Mouse (Mus musculus) limb, embryonic 13.5 days (tissue): ENCODE results near the gene Olfr132. TPM values are rescaled to one million over a fixed set of nuclear protein-coding genes. Genes with fewer than 3 reads are reported as not detected.
"Not testable (repeated sequence)": the region's sequence is repeated elsewhere in the genome, so short reads cannot be mapped to it uniquely, and the experiment has no call there.

ENCODE experiments used
- ATAC-seq: fragments of 200-750 bp; cut with Nextera tagmentation; 2 replicates; pipeline ENCODE4 v1.8.0; 2017; ENCODE audit warnings: low read depth, moderate number of reproducible peaks, moderate TSS enrichment; ENCODE audit not compliant: low FRiP score
- H3K27ac ChIP-seq: fragments of 300-500 bp; sonication (generic); 2 replicates; pipeline ENCODE4 v1.5.1; 2015; ENCODE audit warnings: inconsistent platforms, mild to moderate bottlenecking, moderate library complexity
- H3K27me3 ChIP-seq: fragments of 300-500 bp; sonication (generic); 2 replicates; pipeline ENCODE4 v1.6.1; 2015; ENCODE audit warnings: mild to moderate bottlenecking, inconsistent platforms
- H3K36me3 ChIP-seq: fragments of 300-500 bp; sonication (generic); 2 replicates; pipeline ENCODE4 v1.6.1; 2015; ENCODE audit warnings: inconsistent platforms, mild to moderate bottlenecking, moderate library complexity
- H3K4me1 ChIP-seq: fragments of 300-500 bp; sonication (generic); 2 replicates; pipeline ENCODE4 v1.6.1; 2015; ENCODE audit warnings: inconsistent platforms
- H3K4me2 ChIP-seq: fragments of 300-500 bp; sonication (generic); replicated peaks from 2 replicates; pipeline ENCODE4 v1.6.1; 2015; ENCODE audit warnings: inconsistent platforms, mild to moderate bottlenecking, moderate library complexity
- H3K4me3 ChIP-seq: fragments of 300-500 bp; sonication (generic); 2 replicates; pipeline ENCODE4 v1.5.1; 2015; ENCODE audit warnings: moderate library complexity, mild to moderate bottlenecking, inconsistent platforms
- H3K9ac ChIP-seq: fragments of 300-500 bp; sonication (generic); 2 replicates; pipeline ENCODE4 v1.6.1; 2015; ENCODE audit warnings: mild to moderate bottlenecking, inconsistent platforms
- H3K9me3 ChIP-seq: fragments of 300-500 bp; sonication (generic); 2 replicates; pipeline ENCODE4 v1.6.1; 2016; ENCODE audit warnings: inconsistent platforms
- WGBS: fragments of 180-500 bp; shearing (Covaris S2); methylation state at CpG from one replicate; pipeline ENCODE4 v1.1.7; 2015; 5-methylcytosine and 5-hydroxymethylcytosine counted together
- polyA plus RNA-seq: library from polyadenylated mRNA; unstranded; fragments of >200 nt; fragmentation: Nextera tagmentation; extraction: Ambion mirVana; gene quantifications from 2 replicates; pipeline ENCODE4 v1.2.1, GENCODE M21; 2015

Olfr132 gene
- not detected in 2 replicates for polyA plus RNA-seq

GRCm38 (mm10) chr17:38134426-38134825, at the start of gene Olfr132:
Olfr132 (minus strand) TSS chr17:38134526.
- H3K27me3 ChIP-seq, result no peaks in the 10 kb centered on the region
- H3K36me3 ChIP-seq, result no peaks in the 10 kb centered on the region
- 65% methylated on average over 1 of the region's 1 CpGs for WGBS
- ATAC-seq, result no peak
- H3K4me1 ChIP-seq, result no peaks in the 10 kb centered on the region
- H3K9me3 ChIP-seq, result 0 out of 2 replicates have a peak, but pooled peaks cover 3% of the 10 kb centered on the region
- no peak within 1 kb of the TSS for H3K27ac ChIP-seq
- H3K4me2 ChIP-seq, result no peak within 1 kb of the TSS
- no peak within 1 kb of the TSS for H3K4me3 ChIP-seq
- no peak within 1 kb of the TSS for H3K9ac ChIP-seq

GRCm38 (mm10) chr17:38171088-38171487, 36.8 kb upstream of the Olfr132 start, which contains the start of gene Olfr134:
Olfr134 (plus strand) TSS chr17:38171388.
- WGBS, result 80% methylated on average over 3 of the region's 3 CpGs
- ATAC-seq, result no peak
- Histone ChIP-seq H3K4me3 (no peak within 1 kb of the TSS), H3K4me2 (no peak within 1 kb of the TSS), H3K27ac (no peak within 1 kb of the TSS), H3K9me3 (no peaks in the 10 kb centered on the region), H3K9ac (no peak within 1 kb of the TSS), H3K27me3 (no peaks in the 10 kb centered on the region), H3K4me1 (no peaks in the 10 kb centered on the region), H3K36me3 (no peaks in the 10 kb centered on the region)

- Histone ChIP-seq H3K27me3 (no peaks in the 10 kb centered on the region), H3K9me3 (0 out of 2 replicates have a peak, but pooled peaks cover 5% of the 10 kb centered on the region), H3K9ac (no peak within 1 kb of the TSS), H3K27ac (no peak within 1 kb of the TSS), H3K4me1 (no peaks in the 10 kb centered on the region), H3K4me3 (no peak within 1 kb of the TSS), H3K4me2 (no peak within 1 kb of the TSS), H3K36me3 (no peaks in the 10 kb centered on the region)
- ATAC-seq, result no peak
- 74% methylated on average over 2 of the region's 2 CpGs for WGBS
Observed at GRCm38 (mm10) chr17:38144981-38145380, 10.7 kb upstream of the Olfr132 start, which contains the start of gene Olfr133. Olfr133 (plus strand) TSS chr17:38145281.

GRCm38 (mm10) chr17:38125371-38125770, 9.0 kb downstream of the Olfr132 start:
- WGBS, result 77% methylated on average over 3 of the region's 3 CpGs
- ATAC-seq, H3K9me3 ChIP-seq: not testable (repeated sequence)

GRCm38 (mm10) chr17:38124199-38124598, 10.1 kb downstream of the Olfr132 start:
- not testable (repeated sequence) for H3K4me1 ChIP-seq, H3K27me3 ChIP-seq, H3K9ac ChIP-seq, ATAC-seq, H3K4me3 ChIP-seq, H3K36me3 ChIP-seq, H3K27ac ChIP-seq, H3K4me2 ChIP-seq, H3K9me3 ChIP-seq
- WGBS, result 71% methylated on average over 1 of the region's 1 CpGs

More at GRCm38 (mm10) chr17:38125371-38125770, 9.0 kb downstream of the Olfr132 start:
- not testable (repeated sequence) for H3K4me3 ChIP-seq, H3K9ac ChIP-seq, H3K4me1 ChIP-seq, H3K36me3 ChIP-seq, H3K27me3 ChIP-seq, H3K27ac ChIP-seq, H3K4me2 ChIP-seq

- Histone ChIP-seq H3K4me1 (no peaks in the 10 kb centered on the region), H3K36me3 (no peaks in the 10 kb centered on the region), H3K4me3 (no peak within 1 kb of the TSS), H3K27me3 (no peaks in the 10 kb centered on the region), H3K4me2 (no peak within 1 kb of the TSS), H3K9me3 (no peaks in the 10 kb centered on the region), H3K9ac (no peak within 1 kb of the TSS), H3K27ac (no peak within 1 kb of the TSS)
- ATAC-seq, result no peak
Observed at GRCm38 (mm10) chr17:38088593-38088992, 45.7 kb downstream of the Olfr132 start, which contains the start of gene Olfr131. Olfr131 (minus strand) TSS chr17:38088693.

GRCm38 (mm10) chr17:38082364-38082763, 52.0 kb downstream of the Olfr132 start:
- H3K36me3 ChIP-seq, result no peaks in the 10 kb centered on the region
- no peak overlapping the region for H3K4me2 ChIP-seq
- H3K9me3 ChIP-seq, result 0 out of 2 replicates have a peak, but pooled peaks cover 4% of the 10 kb centered on the region
- no peak overlapping the region for H3K9ac ChIP-seq
- H3K27ac ChIP-seq, result no peak overlapping the region
- 85% methylated on average over 4 of the region's 4 CpGs for WGBS
- no peak for ATAC-seq
- H3K4me1 ChIP-seq, result no peaks in the 10 kb centered on the region
- no peaks in the 10 kb centered on the region for H3K27me3 ChIP-seq
- no peak overlapping the region for H3K4me3 ChIP-seq

Other genes with a start within 250 kb of the Olfr132 start
- not detected in 2 replicates for gene Olfr127, start 234.1 kb downstream of the Olfr132 start, polyA plus RNA-seq
- not detected in 2 replicates for gene Olfr128, start 214.0 kb downstream of the Olfr132 start, polyA plus RNA-seq
- not detected in 2 replicates for gene Olfr761, start 181.4 kb downstream of the Olfr132 start, polyA plus RNA-seq
- gene Olfr129, start 74.4 kb downstream of the Olfr132 start, polyA plus RNA-seq, result not detected in 2 replicates
- not detected in 2 replicates for gene Olfr130, start 70.6 kb downstream of the Olfr132 start, polyA plus RNA-seq
- not detected in 2 replicates for gene Olfr131, start 45.8 kb downstream of the Olfr132 start, polyA plus RNA-seq
- not detected in 2 replicates for gene Olfr133, start 10.8 kb upstream of the Olfr132 start, polyA plus RNA-seq
- gene Olfr134, start 36.9 kb upstream of the Olfr132 start, polyA plus RNA-seq, result not detected in 2 replicates
- gene Olfr135, start 69.8 kb upstream of the Olfr132 start, polyA plus RNA-seq, result not detected in 2 replicates
- gene Olfr138, start 126.5 kb upstream of the Olfr132 start, polyA plus RNA-seq, result not detected in 2 replicates
- gene Olfr137, start 173.0 kb upstream of the Olfr132 start, polyA plus RNA-seq, result not detected in 2 replicates
- gene Olfr136, start 195.3 kb upstream of the Olfr132 start, polyA plus RNA-seq, result not detected in 2 replicates